Mouse (Mus musculus) neutrophil, adult 5-6 weeks (primary cell): Measurements from ENCODE around the gene Axin2. TPM values are rescaled to one million over a fixed set of nuclear protein-coding genes. Genes with fewer than 3 reads are reported as not detected.

Experiments
- ATAC-seq: fragments of 151-379, 151-347 bp; 2 replicates; pipeline ENCODE4 v1.8.0; 2017; ENCODE audit warnings: mild to moderate bottlenecking, moderate TSS enrichment; ENCODE audit not compliant: insufficient number of reproducible peaks, poor library complexity, low FRiP score, severe bottlenecking; ENCODE audit errors: extremely low read depth
- total RNA-seq: library from RNA; stranded (forward); fragments of 200-1000 nt; gene quantifications from 2 replicates; pipeline ENCODE4 v1.2.3, GENCODE M21; 2017

Gene Axin2
- total RNA-seq, 1 experiment from 2014 or later, result 5.0 TPM

DNA sequence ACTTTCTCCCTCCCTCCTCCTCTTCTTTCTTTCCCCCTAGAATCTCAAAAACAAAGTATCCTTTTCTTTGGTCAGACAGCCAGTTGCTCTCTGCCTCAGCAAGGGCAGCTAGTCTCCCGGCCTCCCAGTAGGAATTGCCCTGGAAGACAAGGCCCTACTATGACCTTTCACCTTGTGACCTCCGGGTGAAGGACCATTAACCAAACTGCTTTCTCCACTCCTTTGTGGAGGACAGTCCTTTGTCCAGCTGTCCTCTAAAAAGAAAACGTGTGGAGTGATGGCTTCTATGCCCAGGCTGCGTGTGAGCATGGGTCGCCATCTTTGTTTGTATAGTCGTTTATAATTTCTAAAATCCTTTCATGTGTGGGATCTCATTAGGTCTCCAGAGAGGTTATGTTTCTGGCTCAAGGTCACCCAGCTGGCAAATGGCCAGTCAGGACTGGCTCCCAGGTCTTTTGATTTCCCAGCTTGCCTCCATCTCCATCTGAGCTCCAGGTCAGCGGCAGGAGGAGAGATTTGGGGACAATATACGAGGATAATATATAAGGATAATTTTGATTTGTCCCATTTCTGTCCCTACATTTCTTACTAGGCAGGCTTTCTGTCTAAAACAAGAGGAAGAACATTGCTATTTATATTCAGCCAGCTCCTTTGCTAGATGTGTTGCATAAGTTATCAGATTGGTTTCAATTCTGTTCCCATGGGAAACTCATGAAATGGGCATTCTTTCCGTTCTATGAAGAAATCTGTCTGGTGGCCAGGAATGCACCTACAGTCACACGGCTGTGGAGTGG is 75.2 kb downstream of the Axin2 start:
- ATAC-seq, result no peak

DNA sequence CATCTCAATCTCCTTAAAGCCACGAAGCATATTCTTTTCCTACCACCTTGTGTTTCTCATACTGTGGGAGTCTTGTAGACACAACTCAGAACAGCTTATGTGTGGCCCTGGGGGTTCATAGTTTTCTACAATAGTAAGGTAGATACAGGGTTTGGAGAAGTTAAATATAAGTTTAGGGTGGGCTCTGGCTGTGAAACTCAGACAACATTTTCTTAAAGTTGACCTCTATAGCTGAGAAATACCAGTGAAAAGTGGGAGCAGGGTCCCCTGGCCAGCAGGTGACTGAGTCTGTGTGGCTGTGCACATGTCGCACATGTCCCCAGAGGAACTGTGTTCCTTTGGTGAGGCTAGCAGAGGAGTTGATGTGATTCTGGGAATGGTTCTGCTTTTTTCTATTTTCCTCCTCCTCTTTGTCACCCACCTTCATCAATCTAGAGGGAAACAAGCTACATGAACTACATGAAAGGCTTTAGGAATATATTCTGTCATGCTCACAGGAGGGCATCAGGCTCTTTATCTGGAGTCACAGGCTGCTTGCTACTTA is 75.9 kb downstream of the Axin2 start:
- ATAC-seq, result no peak

DNA sequence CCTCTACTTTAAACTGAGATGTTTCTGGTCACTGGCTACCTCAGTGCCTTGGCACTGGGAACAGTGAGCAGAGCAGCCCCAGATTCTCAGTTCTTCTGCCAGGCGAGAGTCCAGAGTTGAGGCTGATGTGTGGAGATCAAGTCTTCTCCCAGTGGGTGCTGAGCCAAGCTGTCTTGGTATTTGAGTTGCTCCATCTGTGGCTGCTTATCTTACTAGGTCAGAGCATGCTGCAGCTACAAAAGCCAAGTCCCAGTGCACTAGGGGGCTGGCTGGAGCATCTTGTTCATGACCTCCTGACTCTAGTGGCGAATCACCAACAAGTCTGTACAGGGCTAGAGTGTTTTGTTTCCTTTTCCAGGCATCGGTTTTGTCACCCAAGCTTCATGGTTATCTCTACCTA is 77.7 kb downstream of the Axin2 start:
- no peak for ATAC-seq

Other genes with a start within 250 kb of the Axin2 start
- not detected in 2 replicates for gene E030025P04Rik, start 224.0 kb downstream of the Axin2 start, total RNA-seq